Mouse (Mus musculus) brain, embryonic 14.5 days (tissue): ENCODE measurements around the gene Tfcp2. TPM values are rescaled to one million over a fixed set of nuclear protein-coding genes. Genes with fewer than 3 reads are reported as not detected.

Experiments used
- DNase-seq: peaks from one replicate; pipeline ENCODE4 v3.0.0-alpha.2; 2011; ENCODE audit warnings: low read depth
- CTCF ChIP-seq: fragments of 200-500 bp; IDR thresholded peaks from 2 replicates; pipeline ENCODE4 v1.5.1; 2012; ENCODE audit warnings: inconsistent platforms, mild to moderate bottlenecking, moderate library complexity, borderline replicate concordance; ENCODE audit not compliant: insufficient read depth, insufficient read length; ENCODE audit errors: extremely low read depth
- POLR2A ChIP-seq: fragments of 200-500 bp; IDR thresholded peaks from 2 replicates; pipeline ENCODE4 v1.6.1; 2012; ENCODE audit warnings: mild to moderate bottlenecking, inconsistent platforms, borderline replicate concordance; ENCODE audit not compliant: poor library complexity, insufficient read depth, insufficient read length, severe bottlenecking; ENCODE audit errors: extremely low read depth
- polyA plus RNA-seq: library from polyadenylated mRNA; depleted of rRNA; stranded (reverse); fragments of >200 nt; gene quantifications from 2 replicates; pipeline ENCODE4 v1.2.3, GENCODE M21; 2012; rRNA removed

The Tfcp2 gene
- polyA plus RNA-seq = 27.3 and 32.3 TPM in 2 replicates

GRCm38 (mm10) chr15:100551326-100552307 lies at the start of gene Tfcp2:
TSS of gene Tfcp2 (minus strand) at chr15:100552008.
- DNase-seq = peak; percentile 99
- TF ChIP-seq POLR2A = peak; percentile 66; the same call in 1 of the 2 replicates
- no peak for TF ChIP-seq CTCF

GRCm38 (mm10) chr15:100600696-100601272 lies 49.0 kb upstream of the Tfcp2 start:
- TF ChIP-seq POLR2A (no peak), CTCF (no peak)

GRCm38 (mm10) chr15:100600047-100600695 lies 48.4 kb upstream of the Tfcp2 start:
- peak; percentile 94 for DNase-seq
- TF ChIP-seq POLR2A = no peak
- peak; percentile 73; the same call in 1 of the 2 replicates for TF ChIP-seq CTCF

More at GRCm38 (mm10) chr15:100600696-100601272, 49.0 kb upstream of the Tfcp2 start:
- DNase-seq = no peak

GRCm38 (mm10) chr15:100599276-100600046 lies 47.7 kb upstream of the Tfcp2 start, which contains the start of gene Pou6f1:
TSS of gene Pou6f1 (minus strand) at chr15:100599984.
- DNase-seq = peak; percentile 39

GRCm38 (mm10) chr15:100598883-100599275 lies 47.1 kb upstream of the Tfcp2 start:
- no peak for TF ChIP-seq POLR2A
- peak; percentile 80 for DNase-seq

More at GRCm38 (mm10) chr15:100599276-100600046, 47.7 kb upstream of the Tfcp2 start, which contains the start of gene Pou6f1:
- peak; percentile 50 for TF ChIP-seq POLR2A
- TF ChIP-seq CTCF = no peak

- no peak for DNase-seq
- TF ChIP-seq POLR2A (no peak), CTCF (no peak)
Observed at GRCm38 (mm10) chr15:100598287-100598882, 46.6 kb upstream of the Tfcp2 start.

- DNase-seq = no peak
- TF ChIP-seq CTCF = no peak
- no peak for TF ChIP-seq POLR2A
Observed at GRCm38 (mm10) chr15:100592817-100593216, 41.0 kb upstream of the Tfcp2 start.

GRCm38 (mm10) chr15:100590436-100590835 lies 38.6 kb upstream of the Tfcp2 start:
- TF ChIP-seq CTCF = no peak
- TF ChIP-seq POLR2A = no peak

GRCm38 (mm10) chr15:100588297-100588696 lies 36.5 kb upstream of the Tfcp2 start:
- TF ChIP-seq POLR2A (no peak), CTCF (no peak)
- no peak for DNase-seq

More at GRCm38 (mm10) chr15:100590436-100590835, 38.6 kb upstream of the Tfcp2 start:
- DNase-seq = no peak

- TF ChIP-seq CTCF (no peak), POLR2A (no peak)
- DNase-seq = no peak
Observed at GRCm38 (mm10) chr15:100587166-100587565, 35.4 kb upstream of the Tfcp2 start.
